Mouse (Mus musculus) cortical plate, adult 2 months (tissue): Measurements from ENCODE around the gene Olfr1444.

ENCODE experiments used
- CTCF ChIP-seq: fragments of 200-500 bp; IDR thresholded peaks from 2 replicates; pipeline ENCODE4 v1.5.1; 2011; ENCODE audit warnings: mild to moderate bottlenecking, control low read depth, low read length; ENCODE audit not compliant: insufficient read depth; ENCODE audit errors: extremely low read depth
- POLR2A ChIP-seq: fragments of 200-500 bp; IDR thresholded peaks from 2 replicates; pipeline ENCODE4 v1.6.1; 2011; ENCODE audit warnings: mild to moderate bottlenecking, low read length, control low read depth; ENCODE audit not compliant: insufficient read depth; ENCODE audit errors: extremely low read depth

DNA sequence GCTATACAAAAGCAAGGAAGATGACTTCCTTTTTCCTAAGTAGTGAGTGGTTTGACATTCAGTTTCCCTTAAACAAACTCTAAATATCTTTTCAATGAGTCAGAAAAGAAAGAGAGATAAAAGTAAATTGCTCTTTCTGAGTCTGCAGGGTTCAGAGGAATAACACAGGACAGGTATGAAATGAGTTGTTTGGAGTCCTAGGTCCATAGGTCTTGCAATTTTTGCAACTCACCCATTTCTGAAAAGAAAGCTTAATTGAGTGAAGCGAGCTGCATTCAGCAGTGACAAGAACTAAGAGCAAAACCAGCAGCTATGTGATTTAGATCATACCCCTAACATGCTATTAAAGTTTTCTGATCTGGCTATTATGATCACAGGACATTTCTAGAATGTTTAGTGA, 25.5 kb upstream of the Olfr1444 start:
- TF ChIP-seq POLR2A = no peak
- TF ChIP-seq CTCF = no peak
